Mouse (Mus musculus) spleen, postnatal 4 days (tissue): Measurements from ENCODE around the gene Nprl3.
"Not testable (repeated sequence)": the region's sequence is repeated elsewhere in the genome, so short reads cannot be mapped to it uniquely, and the experiment has no call there.

Experiments
- DNase-seq, 2 experiments: peaks; one replicate each; pipeline ENCODE4 v3.0.0; 2022; ENCODE audit warnings: low spot score in 2 of 2

Nprl3 gene

GRCm38 (mm10) chr11:32267188-32267884, at the start of gene Nprl3:
Gene Nprl3 (minus strand): TSS chr11:32267707.
- DNase-seq: peak; percentile 96 to 98

- no peak for DNase-seq
Measured at GRCm38 (mm10) chr11:32316009-32316408, 48.5 kb upstream of the Nprl3 start.

- DNase-seq: no peak
Measured at GRCm38 (mm10) chr11:32309928-32310327, 42.4 kb upstream of the Nprl3 start.

GRCm38 (mm10) chr11:32309446-32309845, 41.9 kb upstream of the Nprl3 start:
- no peak for DNase-seq

GRCm38 (mm10) chr11:32307006-32307405, 39.5 kb upstream of the Nprl3 start:
- DNase-seq: peak in 1 of 2 experiments; percentile 56

GRCm38 (mm10) chr11:32303455-32303854, 35.9 kb upstream of the Nprl3 start:
- DNase-seq: peak in 1 of 2 experiments; percentile 53

GRCm38 (mm10) chr11:32302824-32303419, 35.4 kb upstream of the Nprl3 start:
- peak in 1 of 2 experiments; percentile 57 for DNase-seq

GRCm38 (mm10) chr11:32301506-32301905, 34.0 kb upstream of the Nprl3 start:
- DNase-seq: no peak

GRCm38 (mm10) chr11:32300279-32301267, 33.1 kb upstream of the Nprl3 start:
- no peak for DNase-seq

GRCm38 (mm10) chr11:32299865-32300264, 32.4 kb upstream of the Nprl3 start, which contains the start of gene Hbq1a:
Gene Hbq1a (plus strand): TSS chr11:32300069.
- peak; percentile 78 to 88 for DNase-seq

- peak in 1 of 2 experiments; percentile 43 for DNase-seq
Measured at GRCm38 (mm10) chr11:32298532-32298918, 31.0 kb upstream of the Nprl3 start.

- DNase-seq: no peak
Measured at GRCm38 (mm10) chr11:32297866-32298531, 30.5 kb upstream of the Nprl3 start.

- not testable (repeated sequence) for DNase-seq
Measured at GRCm38 (mm10) chr11:32297417-32297816, 29.9 kb upstream of the Nprl3 start.

GRCm38 (mm10) chr11:32296203-32296602, 28.7 kb upstream of the Nprl3 start, which contains the start of gene Hba-a2:
Gene Hba-a2 (plus strand): TSS chr11:32296489.
- not testable (repeated sequence) for DNase-seq

- DNase-seq: peak in 1 of 2 experiments; percentile 35
Measured at GRCm38 (mm10) chr11:32293479-32293878, 26.0 kb upstream of the Nprl3 start.

GRCm38 (mm10) chr11:32292819-32293218, 25.3 kb upstream of the Nprl3 start:
- not testable (repeated sequence) for DNase-seq

GRCm38 (mm10) chr11:32287493-32287825, 20.0 kb upstream of the Nprl3 start:
- DNase-seq: peak in 1 of 2 experiments; percentile 78

- DNase-seq: peak; percentile 91 to 95
Measured at GRCm38 (mm10) chr11:32286695-32287492, 19.4 kb upstream of the Nprl3 start, which contains the start of gene Hbq1b. Gene Hbq1b (plus strand): TSS chr11:32286965.

- peak in 1 of 2 experiments; percentile 56 for DNase-seq
Measured at GRCm38 (mm10) chr11:32285887-32286286, 18.4 kb upstream of the Nprl3 start.

GRCm38 (mm10) chr11:32285031-32285775, 17.7 kb upstream of the Nprl3 start:
- DNase-seq: peak; percentile 79 to 90
